In the genomic region with DNA sequence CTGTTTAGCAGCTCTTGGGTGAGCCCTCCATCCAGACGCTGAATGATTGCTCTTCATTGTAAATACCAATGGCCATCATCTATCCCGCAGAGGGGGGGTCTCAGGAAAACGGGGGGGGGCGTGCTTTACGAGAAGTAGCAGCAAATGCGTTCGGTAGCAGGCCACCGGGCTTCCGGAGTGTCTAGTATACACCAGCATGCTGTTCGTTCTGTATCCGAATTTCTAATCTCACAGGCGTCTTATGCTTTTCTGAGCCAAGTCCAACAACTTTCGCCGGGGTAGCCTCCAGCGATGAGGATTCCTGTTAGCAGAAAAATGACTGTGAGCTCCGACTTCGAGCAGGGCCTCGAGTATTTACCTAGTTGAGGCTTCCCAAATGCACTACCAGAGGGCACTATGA, we compare ENCODE assay signal across 7 mouse cellular contexts.
A peak's percentile ranks its signal among the peaks of the same experiment; 100 is the strongest.
DNase-seq lines count a peak whose midpoint lies in the region; ATAC-seq and TF ChIP-seq lines count a peak whose summit lies in the region.

No protein-coding gene starts in this region.

- intact Hi-C loops in heart, postnatal 14 days (cut with DNase I) = no loop called here

- H3K4me3 ChIP-seq in embryonic facial prominence, embryonic 13.5 days = peak overlapping the region; percentile 34
- H3K4me3 ChIP-seq in limb, embryonic 14.5 days (replicated peaks; ENCODE audit: low read length) = peak overlapping the region; percentile 27; the same call in 1 of the 2 replicates
- H3K4me3 ChIP-seq in midbrain, postnatal 0 days (ENCODE audit: low read depth, low read length) = no peak overlapping the region

- peak overlapping the region; percentile 81 for H3K27ac ChIP-seq in embryonic facial prominence, embryonic 13.5 days
- H3K27ac ChIP-seq in limb, embryonic 14.5 days (replicated peaks; ENCODE audit: low read depth, low read length) = peak overlapping the region; percentile 52; the same call in 1 of the 2 replicates
- H3K27ac ChIP-seq in midbrain, postnatal 0 days (ENCODE audit: low read depth, low read length) = no peak overlapping the region

- DNase-seq in urinary bladder, postnatal 14 days (ENCODE audit: low spot score) = peak; percentile 20
- no peak for DNase-seq in urinary bladder, adult 2 months (ENCODE audit: low spot score)
- peak; percentile 11 to 34 for DNase-seq in heart, postnatal 14 days
- DNase-seq in limb, embryonic 14.5 days (ENCODE audit: low spot score) = peak; percentile 53
- DNase-seq in midbrain, postnatal 0 days (ENCODE audit: low spot score) = peak; percentile 26
- DNase-seq in adipocyte (ENCODE audit: low spot score) = no peak

- ATAC-seq in embryonic facial prominence, embryonic 13.5 days (ENCODE audit: insufficient number of reproducible peaks, insufficient read depth, low FRiP score, low TSS enrichment, low read depth) = no peak
- ATAC-seq in limb, embryonic 14.5 days (ENCODE audit: low FRiP score, low read depth) = peak; percentile 21; the same call in 1 of the 2 replicates
- no peak for ATAC-seq in midbrain, postnatal 0 days (ENCODE audit: low FRiP score)

- no peak for TF ChIP-seq POLR2A in limb, embryonic 14.5 days (IDR thresholded peaks at IDR 0.05; ENCODE audit: borderline replicate concordance, extremely low read depth, insufficient read depth, insufficient read length)

- peaks cover 51% of the 10 kb centered on the region for H3K4me1 ChIP-seq in embryonic facial prominence, embryonic 13.5 days
- H3K4me1 ChIP-seq in limb, embryonic 14.5 days (ENCODE audit: control insufficient read depth, insufficient read depth, low read length) = peaks cover 41% of the 10 kb centered on the region
- peaks cover 9% of the 10 kb centered on the region; the same call in 1 of the 2 replicates for H3K4me1 ChIP-seq in midbrain, postnatal 0 days (ENCODE audit: insufficient read depth, low read length)

- 6% methylated on average over 18 of the region's 18 CpGs for WGBS in embryonic facial prominence, embryonic 13.5 days
- WGBS in limb, embryonic 14.5 days = 2% methylated on average over 15 of the region's 18 CpGs
- 4% methylated on average over 18 of the region's 18 CpGs for WGBS in midbrain, postnatal 0 days

- H3K9ac ChIP-seq in embryonic facial prominence, embryonic 13.5 days = 0 out of 2 replicates have a peak overlapping the region, but pooled peaks have one; percentile 44
- 0 out of 2 replicates have a peak overlapping the region, but pooled peaks have one; percentile 25 for H3K9ac ChIP-seq in limb, embryonic 14.5 days (ENCODE audit: low read depth, low read length, severe bottlenecking)
- H3K9ac ChIP-seq in midbrain, postnatal 0 days (replicated peaks; ENCODE audit: low read length, poor library complexity, severe bottlenecking) = no peak overlapping the region

- H3K27me3 ChIP-seq in embryonic facial prominence, embryonic 13.5 days = peaks cover 19% of the 10 kb centered on the region
- peaks cover 18% of the 10 kb centered on the region for H3K27me3 ChIP-seq in limb, embryonic 14.5 days (ENCODE audit: control insufficient read depth, insufficient read depth, low read length)
- H3K27me3 ChIP-seq in midbrain, postnatal 0 days (ENCODE audit: insufficient read depth, low read length) = peaks cover 9% of the 10 kb centered on the region; the same call in 1 of the 2 replicates

- H3K36me3 ChIP-seq in embryonic facial prominence, embryonic 13.5 days = no peaks in the 10 kb centered on the region
- no peaks in the 10 kb centered on the region for H3K36me3 ChIP-seq in limb, embryonic 14.5 days (ENCODE audit: control insufficient read depth, insufficient read depth, low read length)
- no peaks in the 10 kb centered on the region for H3K36me3 ChIP-seq in midbrain, postnatal 0 days (ENCODE audit: insufficient read depth, low read length)

- H3K4me2 ChIP-seq in embryonic facial prominence, embryonic 13.5 days = peak overlapping the region; percentile 61
- H3K4me2 ChIP-seq in limb, embryonic 14.5 days (replicated peaks; ENCODE audit: low read depth, low read length, severe bottlenecking) = peak overlapping the region; percentile 61
- peak overlapping the region; percentile 57 for H3K4me2 ChIP-seq in midbrain, postnatal 0 days (ENCODE audit: low read depth, low read length, poor library complexity, severe bottlenecking)

- no peaks in the 10 kb centered on the region for H3K9me3 ChIP-seq in embryonic facial prominence, embryonic 13.5 days
- H3K9me3 ChIP-seq in limb, embryonic 14.5 days (ENCODE audit: control insufficient read depth, low read length) = no peaks in the 10 kb centered on the region
- no peaks in the 10 kb centered on the region for H3K9me3 ChIP-seq in midbrain, postnatal 0 days (ENCODE audit: low read length)

- TF ChIP-seq CTCF in midbrain, postnatal 0 days (IDR thresholded peaks at IDR 0.05) = no peak

Comparison
In these comparisons a context has a peak if more than half of its experiments do, and no peak if none do; other contexts are left out.
1. DNase-seq: peak in urinary bladder, postnatal 14 days (single experiment), heart, postnatal 14 days (2 of 2), limb, embryonic 14.5 days (single experiment) and midbrain, postnatal 0 days (single experiment); none in urinary bladder, adult 2 months (single experiment) and adipocyte (single experiment).
2. Peak in every context shown above with its lines, with median percentiles within 50 percentile points of each other: H3K4me2 ChIP-seq.